Mouse (Mus musculus) layer of hippocampus, adult 11-12 months (tissue): Measurements from ENCODE around the gene Ifna4.

Experiments used
- DNase-seq: peaks from one replicate; pipeline ENCODE4 v3.0.0; 2022; ENCODE audit warnings: low spot score

Gene Ifna4

DNA sequence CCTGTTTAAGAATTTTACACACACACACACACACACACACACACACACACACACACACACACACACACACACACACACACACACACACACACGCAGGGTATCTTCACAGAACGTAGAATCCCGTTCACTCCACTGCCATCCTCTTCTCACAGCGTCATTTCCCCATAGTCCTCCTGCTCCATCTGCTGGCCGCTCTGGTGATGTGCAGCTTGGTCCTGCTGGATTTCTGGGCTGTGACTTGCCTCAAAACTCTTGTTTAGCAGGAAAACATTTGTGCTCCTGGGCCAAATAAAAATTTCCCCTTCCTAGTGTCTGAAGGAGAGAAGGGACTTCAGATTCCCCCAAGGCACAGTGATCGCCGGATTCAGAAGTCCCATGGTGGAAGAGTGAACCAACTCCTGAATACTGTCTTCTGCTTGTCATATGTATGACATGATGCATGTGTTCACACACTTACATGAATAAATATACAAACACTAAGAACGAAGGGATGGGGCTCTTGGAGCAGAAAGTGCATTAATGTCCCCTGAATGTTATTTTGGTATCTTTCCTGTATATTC lies 25.8 kb downstream of the Ifna4 start:
- DNase-seq: peak; percentile 78

GRCm38 (mm10) chr4:88867926-88868911 lies 26.6 kb downstream of the Ifna4 start:
- no peak for DNase-seq

GRCm38 (mm10) chr4:88872691-88873090 lies 31.0 kb downstream of the Ifna4 start:
- DNase-seq: peak; percentile 35

DNA sequence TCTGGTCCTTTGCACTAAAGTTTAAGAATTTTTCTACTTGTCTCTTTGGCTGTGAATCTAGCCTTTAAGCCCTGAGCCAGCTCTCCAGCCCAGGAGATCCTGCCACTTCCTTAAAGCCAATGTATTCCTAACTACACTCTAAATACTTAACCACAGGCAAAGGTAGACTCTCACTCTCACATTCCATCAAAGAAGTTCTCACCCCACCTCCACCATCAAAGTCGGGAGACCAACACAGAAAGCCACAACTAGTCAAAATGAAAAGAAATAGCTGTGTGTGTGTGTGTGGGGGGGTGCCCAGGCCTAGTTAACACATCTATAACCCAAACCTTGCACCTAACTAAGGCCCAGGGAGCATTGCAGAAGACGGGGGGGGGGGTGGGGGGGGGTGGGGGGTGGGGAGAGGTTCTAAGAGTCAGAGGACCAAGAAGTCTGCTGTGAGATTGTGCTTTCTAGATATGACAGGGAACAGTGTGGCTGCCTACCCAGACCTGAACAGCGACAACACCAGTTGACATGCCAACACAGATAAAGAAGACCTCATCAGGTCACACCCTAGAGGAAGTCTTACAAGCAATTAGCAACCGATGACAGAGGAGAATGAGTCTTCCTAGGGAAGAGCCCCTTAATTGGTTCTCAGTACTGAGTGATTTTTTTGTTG lies 33.9 kb downstream of the Ifna4 start:
- no peak for DNase-seq

DNA sequence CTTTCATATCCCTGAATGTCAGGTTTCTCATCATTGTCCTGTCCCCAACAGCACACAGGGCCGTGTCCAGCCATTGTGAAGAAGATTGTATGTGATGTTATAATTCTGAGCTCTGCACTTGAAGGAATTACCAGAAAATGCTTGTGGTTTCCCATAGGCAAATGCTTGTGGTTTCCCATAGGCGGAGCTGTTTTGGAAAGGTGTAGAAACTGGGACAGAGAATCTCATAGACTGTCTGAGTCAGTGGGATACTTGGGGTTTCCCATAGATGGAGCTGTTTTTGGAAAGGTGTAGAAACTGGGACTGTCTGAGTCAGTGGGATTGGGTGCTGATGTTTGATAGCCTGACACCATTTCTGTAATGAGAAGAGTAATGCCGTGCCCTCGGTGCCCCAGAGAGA lies 34.9 kb downstream of the Ifna4 start:
- DNase-seq: no peak

- DNase-seq: no peak
Observed at GRCm38 (mm10) chr4:88878246-88878645, 36.6 kb downstream of the Ifna4 start.

GRCm38 (mm10) chr4:88878772-88879171 lies 37.1 kb downstream of the Ifna4 start:
- no peak for DNase-seq

- no peak for DNase-seq
Observed at GRCm38 (mm10) chr4:88880101-88880500, 38.4 kb downstream of the Ifna4 start, which contains the start of gene Ifne. Ifne (minus strand) TSS chr4:88880201.

DNA sequence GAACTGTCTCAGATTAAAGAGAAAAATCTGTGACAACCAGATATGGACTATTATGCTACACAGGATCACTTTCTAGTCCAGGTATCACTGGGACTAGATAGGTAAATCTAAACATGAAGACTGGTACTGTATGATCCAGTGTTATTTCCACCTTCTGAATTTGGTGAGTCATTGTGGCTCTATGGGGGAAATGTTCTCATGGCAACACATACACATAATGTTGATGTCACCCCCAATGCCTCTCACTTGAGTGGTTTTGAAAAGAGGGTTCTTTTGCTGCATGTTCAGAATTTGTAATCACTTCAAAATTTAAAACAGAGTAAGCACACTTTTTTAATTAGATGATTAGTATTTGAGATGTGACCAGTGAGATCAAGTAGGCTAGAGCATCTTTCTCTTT lies 46.6 kb downstream of the Ifna4 start:
- DNase-seq: no peak
